Mouse (Mus musculus) left cerebral cortex, adult 9 months (tissue): ENCODE data around the gene Ptn.
A peak's percentile ranks its signal among the peaks of the same experiment; 100 is the strongest.
"Not testable (repeated sequence)": the region's sequence is repeated elsewhere in the genome, so short reads cannot be mapped to it uniquely, and the experiment has no call there.

ENCODE experiments used
- DNase-seq, 2 experiments: peaks; one replicate each; pipeline ENCODE4 v3.0.0; 2022; ENCODE audit warnings: low spot score in 2 of 2

Gene Ptn

GRCm38 (mm10) chr6:36755001-36755885, 54.8 kb downstream of the Ptn start:
- DNase-seq = peak in 1 of 2 experiments; percentile 31

DNA sequence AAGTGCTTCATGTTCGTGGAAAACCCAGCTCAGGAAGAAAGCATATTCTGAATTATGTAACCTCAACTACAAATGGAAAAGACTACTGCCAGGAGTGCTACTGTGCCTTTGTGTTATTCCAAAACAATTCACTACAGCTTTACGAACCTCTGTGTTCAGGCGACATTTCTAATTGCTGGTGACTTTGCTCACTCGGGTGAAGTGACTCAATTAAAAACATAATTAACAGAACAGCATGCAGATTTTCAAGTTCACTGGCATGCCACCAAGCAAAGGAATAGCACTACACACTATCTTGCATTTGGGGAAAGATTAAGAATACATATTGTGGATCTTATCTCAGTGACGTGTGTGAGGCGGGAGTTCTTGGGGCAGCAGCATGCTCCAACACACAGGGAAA, 57.1 kb downstream of the Ptn start:
- no peak for DNase-seq

- DNase-seq = no peak
These were observed 70.2 kb downstream of the Ptn start for GRCm38 (mm10) chr6:36739811-36740210.

GRCm38 (mm10) chr6:36736763-36737162, 73.3 kb downstream of the Ptn start:
- no peak for DNase-seq

GRCm38 (mm10) chr6:36735622-36736021, 74.4 kb downstream of the Ptn start:
- DNase-seq = not testable (repeated sequence)

DNA sequence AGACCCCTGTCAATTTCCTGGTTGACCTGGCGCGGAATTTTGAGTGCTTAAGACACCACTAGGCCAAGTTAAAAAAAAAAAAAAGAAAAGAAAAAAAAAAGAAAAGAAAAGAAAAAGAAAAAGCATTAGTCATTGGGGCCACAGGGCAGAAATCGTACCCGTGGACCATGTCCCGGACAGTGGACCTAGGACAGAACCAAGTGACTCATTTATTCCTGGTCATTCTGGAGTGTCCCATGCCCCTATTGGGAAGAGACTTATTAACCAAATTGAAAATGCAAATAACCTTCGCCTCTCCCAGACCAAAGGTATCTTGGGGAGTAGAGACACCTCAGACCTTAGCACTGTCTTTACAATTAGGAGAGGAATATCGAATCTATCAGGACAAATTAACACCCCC, 80.2 kb downstream of the Ptn start:
- DNase-seq = not testable (repeated sequence)

- no peak for DNase-seq
These were observed 81.9 kb downstream of the Ptn start for GRCm38 (mm10) chr6:36728079-36728478.

DNA sequence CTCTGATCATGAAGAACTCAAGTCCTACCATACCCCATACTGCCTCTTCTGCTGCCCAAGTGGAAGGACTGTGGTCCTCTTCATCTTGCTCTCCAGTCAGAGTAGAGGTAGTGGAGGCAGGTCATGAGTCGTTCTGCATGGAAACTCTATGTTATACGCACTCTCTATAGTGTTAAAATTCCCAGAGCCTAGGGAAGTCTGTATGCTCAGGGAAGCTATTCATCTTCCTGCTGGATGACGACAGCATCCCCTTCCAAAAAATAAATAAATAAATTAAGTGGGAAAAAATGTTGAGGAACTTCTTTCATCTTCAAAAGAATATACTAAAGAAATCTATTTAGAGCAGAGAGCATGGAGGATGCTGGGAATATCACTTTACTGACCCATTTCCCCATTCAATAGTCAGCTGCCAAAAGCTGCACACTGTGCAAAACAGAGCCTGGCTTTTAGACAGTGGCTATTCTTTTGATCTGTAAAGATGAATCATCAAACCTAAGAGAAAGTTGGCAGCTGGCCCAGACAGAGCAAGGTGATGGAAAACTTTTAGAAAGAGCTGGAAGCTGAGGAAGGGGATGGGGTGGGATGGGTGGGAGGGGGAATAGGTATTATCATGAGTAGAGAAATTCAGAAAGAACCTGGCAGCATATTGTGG, 84.4 kb downstream of the Ptn start:
- peak in 1 of 2 experiments; percentile 29 for DNase-seq

DNA sequence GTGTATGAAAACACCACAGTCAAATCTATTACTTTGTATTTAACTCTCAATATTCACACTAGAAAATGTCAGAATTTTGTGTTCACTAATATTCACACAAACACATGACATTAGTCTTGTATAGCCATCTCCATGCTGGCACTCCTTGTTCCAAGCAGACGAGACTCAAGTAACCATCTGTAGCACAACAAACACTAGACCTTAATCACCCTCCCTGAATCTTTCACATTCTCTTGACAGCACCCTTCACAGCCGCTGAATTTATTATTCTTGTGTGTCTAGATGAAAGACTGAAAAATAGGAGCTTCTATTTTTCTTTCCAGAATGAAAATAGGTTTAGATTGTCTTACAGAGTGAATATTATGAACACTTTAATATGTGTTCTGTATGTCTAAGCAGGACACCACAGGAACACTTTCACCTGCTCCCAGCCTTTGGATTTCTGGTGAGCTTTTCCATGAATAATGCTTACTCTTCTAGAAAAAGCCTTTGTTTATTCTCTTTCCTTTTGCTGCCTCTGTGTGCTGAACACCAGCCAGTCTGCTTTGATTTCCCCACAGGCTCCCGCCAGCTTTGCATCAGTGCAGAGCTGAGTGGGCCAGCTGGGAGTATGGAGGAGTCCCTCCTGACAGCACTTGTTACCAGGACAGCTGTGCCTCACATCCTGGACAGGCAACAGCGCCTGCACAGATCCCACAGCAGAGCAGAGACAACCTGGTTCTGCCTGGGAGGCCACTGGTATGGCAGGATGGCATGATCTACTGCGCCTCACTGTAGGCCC, 87.1 kb downstream of the Ptn start:
- DNase-seq = peak; percentile 42 to 67

GRCm38 (mm10) chr6:36713329-36713728, 96.7 kb downstream of the Ptn start:
- DNase-seq = no peak

- DNase-seq = no peak
These were observed 114.5 kb downstream of the Ptn start for GRCm38 (mm10) chr6:36695481-36695880.

- DNase-seq = peak; percentile 15 to 70
These were observed 118.5 kb downstream of the Ptn start for GRCm38 (mm10) chr6:36691497-36691896.

- DNase-seq = no peak
These were observed 119.1 kb downstream of the Ptn start for GRCm38 (mm10) chr6:36690941-36691340.

DNA sequence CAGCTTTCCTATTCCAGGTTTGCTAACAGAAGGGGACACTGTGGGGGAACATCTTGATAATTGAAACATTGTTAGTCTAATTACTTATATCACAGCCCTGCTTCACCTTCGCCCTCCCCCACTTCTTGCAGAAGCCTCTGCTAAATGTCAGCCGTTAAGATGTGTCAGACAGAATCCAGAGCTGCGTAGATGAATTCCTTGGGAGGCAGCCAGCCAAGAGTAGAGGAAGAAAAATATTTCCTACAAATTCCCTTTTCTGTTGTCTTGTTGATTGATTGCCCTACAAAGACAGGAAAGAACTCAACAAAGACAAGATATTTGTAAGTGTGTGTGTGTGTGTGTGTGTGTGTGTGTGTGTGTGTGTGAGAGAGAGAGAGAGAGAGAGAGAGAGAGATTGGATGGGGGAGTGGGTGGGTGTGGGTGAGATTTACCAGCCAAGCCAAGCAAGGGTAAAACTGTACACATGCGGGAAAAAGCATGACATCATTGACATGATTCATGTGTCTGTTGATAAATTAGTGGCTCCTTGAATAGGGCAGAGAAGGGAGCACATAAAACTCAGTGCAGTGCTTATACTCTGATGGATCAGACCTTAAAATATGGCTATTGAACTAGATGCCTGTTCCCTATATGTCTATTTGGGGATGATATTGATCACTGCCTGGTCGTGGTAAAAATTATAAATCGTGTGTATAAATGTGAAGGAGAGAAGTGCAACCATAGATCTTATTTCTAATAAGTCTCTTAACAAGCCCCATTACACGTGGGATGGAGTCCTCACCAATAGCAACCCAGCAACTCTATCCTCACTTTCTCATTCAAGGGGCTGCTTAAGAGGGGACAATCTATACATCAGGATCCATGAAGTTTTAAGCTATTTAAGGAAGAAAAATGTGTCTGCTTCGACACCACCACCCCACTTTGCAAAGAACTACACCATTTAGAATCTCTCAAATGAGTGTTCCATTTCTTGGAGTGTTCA, 133.0 kb downstream of the Ptn start:
- no peak for DNase-seq

DNA sequence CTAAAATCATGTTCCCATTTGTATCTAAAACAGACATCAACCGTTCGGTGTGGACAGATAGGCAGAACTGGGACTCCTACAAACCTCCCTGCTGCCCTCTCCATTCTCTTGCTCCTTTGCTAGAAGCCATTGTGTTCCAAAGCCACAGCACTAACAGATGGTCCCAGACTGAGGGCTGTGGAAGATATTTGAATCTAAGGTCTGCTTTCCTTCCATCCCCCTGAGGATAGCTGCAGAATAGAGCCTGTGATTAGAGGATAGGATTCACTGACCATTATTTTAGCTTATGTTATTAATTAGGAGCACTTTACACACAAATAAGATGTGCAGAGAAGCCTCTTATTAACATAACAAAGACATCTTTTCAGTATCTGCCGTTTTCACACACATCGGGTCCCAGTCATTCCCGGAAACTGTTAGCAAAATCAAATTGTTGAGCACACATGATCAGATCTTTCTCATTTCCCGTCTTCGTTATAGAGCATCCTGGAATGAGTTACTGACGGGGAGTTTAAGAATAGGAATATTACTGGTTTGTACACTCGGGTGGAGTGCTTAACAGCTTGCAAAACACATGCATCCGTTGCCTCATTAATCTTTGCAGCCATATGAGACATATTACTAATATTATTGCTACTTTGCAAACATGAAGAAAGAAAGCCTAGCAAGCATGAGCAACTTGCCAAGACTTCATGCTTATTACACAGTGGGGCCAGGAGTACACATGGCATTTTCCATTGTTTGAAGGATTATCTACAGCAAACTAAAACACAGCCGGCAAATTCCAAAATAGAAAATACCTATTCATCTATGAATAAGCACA, 137.4 kb downstream of the Ptn start:
- DNase-seq = no peak

DNA sequence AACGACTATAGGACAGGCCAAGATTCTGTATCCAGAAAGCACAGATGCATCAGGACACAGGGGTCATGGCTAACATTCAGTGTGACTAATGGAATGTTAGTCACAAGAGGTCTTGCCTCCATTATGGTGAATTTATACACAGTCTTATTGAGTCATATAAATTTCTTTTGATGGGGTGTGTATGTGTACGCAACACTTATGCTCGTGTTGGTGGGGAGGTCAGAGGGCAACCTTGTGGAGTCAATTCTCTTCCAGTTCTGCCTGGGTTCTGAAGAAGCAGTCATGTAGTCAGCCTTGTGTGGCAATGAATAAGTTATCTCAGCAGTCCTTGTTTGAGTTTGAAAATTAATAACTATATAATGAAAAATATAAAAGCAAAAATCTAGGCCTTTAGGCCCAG, 138.7 kb downstream of the Ptn start:
- DNase-seq = no peak
